Mouse (Mus musculus) right cerebral cortex, adult 18-20 months (tissue): ENCODE measurements around the gene Adm.

Experiments
- DNase-seq: peaks from one replicate; pipeline ENCODE4 v3.0.0; 2022; ENCODE audit warnings: mixed read lengths

Adm gene

GRCm38 (mm10) chr7:110668247-110668646, 40.8 kb downstream of the Adm start:
- no peak for DNase-seq

- no peak for DNase-seq
Measured at GRCm38 (mm10) chr7:110668756-110669155, 41.3 kb downstream of the Adm start.

- no peak for DNase-seq
Measured at GRCm38 (mm10) chr7:110671121-110671680, 43.7 kb downstream of the Adm start.
